Mouse (Mus musculus): ENCODE results near the gene Chst11.

DNA sequence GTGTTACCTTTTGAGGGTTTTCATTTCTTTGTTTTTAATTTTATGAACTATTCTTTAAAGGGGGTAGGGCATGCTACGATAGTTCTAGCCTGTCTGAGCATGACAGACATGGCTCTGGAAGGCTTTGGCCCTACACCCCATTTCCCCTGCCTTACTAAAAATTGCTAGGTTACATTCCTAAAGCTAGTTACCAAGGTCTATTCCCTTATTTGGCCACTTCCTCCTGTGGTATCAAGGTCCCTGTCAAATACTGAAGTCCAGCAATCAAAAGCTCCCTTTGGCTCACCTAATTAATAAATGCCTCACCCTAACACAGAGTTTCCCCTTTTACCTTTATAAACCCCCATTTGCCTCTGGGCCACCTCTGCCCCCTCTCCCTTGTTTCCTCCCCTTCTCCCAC, 167.4 kb downstream of the Chst11 start:
- no peak for TF ChIP-seq CTCF (IDR thresholded peaks at IDR 0.05; ENCODE audit: low read depth, low read length)
- TF ChIP-seq POLR2A (IDR thresholded peaks at IDR 0.05; ENCODE audit: insufficient read depth, low read length), result no peak
- no peak for TF ChIP-seq EP300 (IDR thresholded peaks at IDR 0.05; ENCODE audit: insufficient read depth, low read depth, low read length)

Data from ES-Bruce4 (cell line).